Comparison of ENCODE assay signal across 8 mouse cellular contexts in genomic region chr3:115529918-115530317, GRCm38 (mm10).
A peak's percentile ranks its signal among the peaks of the same experiment; 100 is the strongest.
DNase-seq lines count a peak whose midpoint lies in the region; ATAC-seq and TF ChIP-seq lines count a peak whose summit lies in the region.
"Had no signal": no experiment of that assay in that cellular context is flagged by ENCODE, and none has a peak within 500 bp of the region (broad histone marks: within the 10 kb centered on the region; RNA-seq: fewer than 3 reads in every experiment).

No protein-coding gene starts in this region.

- H3K36me3 ChIP-seq in hindbrain, postnatal 0 days (ENCODE audit: insufficient read depth, low read length) = no peaks in the 10 kb centered on the region
- no peaks in the 10 kb centered on the region for H3K36me3 ChIP-seq in hindbrain, embryonic 11.5 days (ENCODE audit: control insufficient read depth, insufficient read depth, low read length)
- H3K36me3 ChIP-seq: limb, embryonic 10.5 days had no signal

- DNase-seq in hindbrain, postnatal 0 days (ENCODE audit: low spot score) = peak; percentile 17
- no peak for DNase-seq in hindbrain, embryonic 11.5 days (ENCODE audit: low spot score)
- peak; percentile 48 for DNase-seq in testis, postnatal 10 days (ENCODE audit: low spot score)
- DNase-seq in testis, postnatal 14 days (ENCODE audit: low spot score) = no peak
- peak; percentile 21 to 26 for DNase-seq in frontal cortex, postnatal 36 days (ENCODE audit: low spot score in 2 of 2)
- DNase-seq in urinary bladder, postnatal 25 days (ENCODE audit: low spot score) = no peak
- no peak for DNase-seq in thymus, postnatal 25 days

- no peaks in the 10 kb centered on the region for H3K4me1 ChIP-seq in hindbrain, postnatal 0 days (ENCODE audit: insufficient read depth, low read length)
- H3K4me1 ChIP-seq in hindbrain, embryonic 11.5 days (replicated peaks; ENCODE audit: control insufficient read depth, insufficient read depth, low read length) = no peaks in the 10 kb centered on the region
- H3K4me1 ChIP-seq: limb, embryonic 10.5 days had no signal

- 51% methylated on average over 4 of the region's 4 CpGs for WGBS in hindbrain, postnatal 0 days
- WGBS in hindbrain, embryonic 11.5 days = 61% methylated on average over 4 of the region's 4 CpGs

- H3K27ac ChIP-seq in hindbrain, postnatal 0 days = no peak overlapping the region
- H3K27ac ChIP-seq in hindbrain, embryonic 11.5 days (ENCODE audit: low read depth, low read length) = no peak overlapping the region
- H3K27ac ChIP-seq: limb, embryonic 10.5 days had no signal

- no peak overlapping the region for H3K4me3 ChIP-seq in hindbrain, postnatal 0 days (ENCODE audit: low read length)
- no peak overlapping the region for H3K4me3 ChIP-seq in hindbrain, embryonic 11.5 days (ENCODE audit: low read depth, low read length)
- H3K4me3 ChIP-seq: limb, embryonic 10.5 days had no signal

- no peaks in the 10 kb centered on the region for H3K9me3 ChIP-seq in hindbrain, postnatal 0 days (ENCODE audit: low read length)
- no peaks in the 10 kb centered on the region for H3K9me3 ChIP-seq in hindbrain, embryonic 11.5 days (ENCODE audit: control insufficient read depth, low read length)
- H3K9me3 ChIP-seq: limb, embryonic 10.5 days had no signal

- H3K9ac ChIP-seq in hindbrain, postnatal 0 days (replicated peaks; ENCODE audit: low read length) = no peak overlapping the region
- H3K9ac ChIP-seq in hindbrain, embryonic 11.5 days (ENCODE audit: low read depth, low read length) = no peak overlapping the region

- no peak overlapping the region for H3K4me2 ChIP-seq in hindbrain, postnatal 0 days (ENCODE audit: low read depth, low read length)
- H3K4me2 ChIP-seq in hindbrain, embryonic 11.5 days (replicated peaks; ENCODE audit: low read depth, low read length) = no peak overlapping the region

- ATAC-seq in hindbrain, postnatal 0 days = no peak
- no peak for ATAC-seq in hindbrain, embryonic 11.5 days (ENCODE audit: low FRiP score)

- TF ChIP-seq CTCF in hindbrain, postnatal 0 days (IDR thresholded peaks at IDR 0.05; ENCODE audit: low read depth) = peak; percentile 60

- no peaks in the 10 kb centered on the region for H3K27me3 ChIP-seq in hindbrain, postnatal 0 days (ENCODE audit: insufficient read depth, low read length)
- H3K27me3 ChIP-seq in hindbrain, embryonic 11.5 days (ENCODE audit: control insufficient read depth, insufficient read depth, low read length) = no peaks in the 10 kb centered on the region

Comparison
In these comparisons a context has a peak if more than half of its experiments do, and no peak if none do; other contexts are left out.
1. DNase-seq: peak in hindbrain, postnatal 0 days (single experiment), testis, postnatal 10 days (single experiment) and frontal cortex, postnatal 36 days (2 of 2); none in hindbrain, embryonic 11.5 days (single experiment), testis, postnatal 14 days (single experiment), urinary bladder, postnatal 25 days (single experiment) and thymus, postnatal 25 days (single experiment).